Mouse (Mus musculus) brain, embryonic 14.5 days (tissue): ENCODE measurements around the gene Hdhd3.

Experiments used
- CTCF ChIP-seq: fragments of 200-500 bp; IDR thresholded peaks from 2 replicates; pipeline ENCODE4 v1.5.1; 2012; ENCODE audit warnings: inconsistent platforms, mild to moderate bottlenecking, moderate library complexity, borderline replicate concordance; ENCODE audit not compliant: insufficient read depth, insufficient read length; ENCODE audit errors: extremely low read depth
- POLR2A ChIP-seq: fragments of 200-500 bp; IDR thresholded peaks from 2 replicates; pipeline ENCODE4 v1.6.1; 2012; ENCODE audit warnings: mild to moderate bottlenecking, inconsistent platforms, borderline replicate concordance; ENCODE audit not compliant: poor library complexity, insufficient read depth, insufficient read length, severe bottlenecking; ENCODE audit errors: extremely low read depth

GRCm38 (mm10) chr4:62487172-62487571 lies 16.1 kb downstream of the Hdhd3 start:
- no peak for TF ChIP-seq CTCF
- TF ChIP-seq POLR2A = no peak
